Mouse (Mus musculus): ENCODE data around the gene Spint2. TPM values are rescaled to one million over a fixed set of nuclear protein-coding genes. Genes with fewer than 3 reads are reported as not detected.
A peak's percentile ranks its signal among the peaks of the same experiment; 100 is the strongest.

Spint2 gene
- polyA plus RNA-seq, 1 experiment from 2014 or later, result 84.8 TPM

DNA sequence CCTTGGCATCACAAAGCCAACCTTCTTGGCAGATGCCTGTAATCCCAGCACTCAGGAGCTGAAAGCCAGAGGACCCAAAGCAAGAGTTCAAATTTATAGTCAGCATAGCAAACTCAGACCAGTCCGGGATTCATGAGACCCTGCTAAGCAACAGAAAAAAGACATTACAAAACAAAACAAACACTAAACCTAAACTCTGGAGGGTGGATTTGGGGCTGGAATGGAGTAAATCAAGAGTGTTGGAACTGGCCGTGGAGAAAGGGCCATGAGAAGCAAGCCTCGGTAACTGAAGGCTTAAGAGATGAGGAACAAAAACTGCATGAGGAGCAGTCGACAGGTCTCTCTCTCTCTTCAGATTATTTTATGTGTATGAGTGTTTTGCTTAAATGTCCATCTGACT, 2.2 kb upstream of the Spint2 start:
- 0 out of 2 replicates have a peak, but pooled peaks cover 7% of the 10 kb centered on the region for H3K27me3 ChIP-seq (ENCODE audit: insufficient read depth, low read length)
- no peak overlapping the region for H3K27ac ChIP-seq (ENCODE audit: low read depth)
- H3K9ac ChIP-seq (replicated peaks), result no peak overlapping the region
- no peak for DNase-seq
- H3K4me1 ChIP-seq (ENCODE audit: insufficient read depth), result peaks cover 13% of the 10 kb centered on the region
- H3K4me3 ChIP-seq (ENCODE audit: low read depth, low read length), result no peak overlapping the region
- H3K9me3 ChIP-seq (ENCODE audit: low read length), result no peaks in the 10 kb centered on the region
- H3K36me3 ChIP-seq (replicated peaks; ENCODE audit: insufficient read depth, low read length), result no peaks in the 10 kb centered on the region
- ATAC-seq, result no peak
- no peak for TF ChIP-seq EP300 (IDR thresholded peaks at IDR 0.05; ENCODE audit: low read depth)
- no peak for TF ChIP-seq CTCF (IDR thresholded peaks at IDR 0.05; ENCODE audit: low read depth)
- 70% methylated on average over 4 of the region's 4 CpGs for WGBS (ENCODE audit: insufficient replicate concordance)
- H3K4me2 ChIP-seq (ENCODE audit: low read depth, low read length), result no peak overlapping the region

DNA sequence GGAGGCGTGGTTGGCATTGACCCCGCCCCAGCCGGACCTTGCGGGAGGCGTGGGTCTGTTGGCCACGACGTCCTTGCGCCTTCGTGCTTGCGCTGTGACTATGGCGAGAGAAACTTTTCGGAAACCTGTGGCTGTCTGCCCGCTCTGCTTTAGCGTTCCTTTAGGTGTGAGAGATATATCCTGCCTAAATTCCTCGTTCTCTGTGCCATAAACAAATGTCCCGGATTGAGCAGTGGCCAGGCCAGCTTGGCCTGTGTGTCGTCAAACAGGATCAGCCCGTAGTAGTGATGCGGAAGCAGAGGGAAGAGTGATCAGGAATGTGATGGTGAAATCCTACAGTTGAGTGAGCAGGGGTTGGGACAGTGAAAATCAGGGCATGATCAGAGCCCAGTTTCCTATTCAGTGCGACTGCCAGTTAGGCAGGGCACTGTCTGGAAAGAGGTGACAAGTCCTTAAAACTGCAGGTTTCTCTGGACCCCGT, 402 bp upstream of the Spint2 start:
- WGBS (ENCODE audit: insufficient replicate concordance), result 11% methylated on average over 21 of the region's 21 CpGs
- H3K4me2 ChIP-seq (ENCODE audit: low read depth, low read length), result peak overlapping the region; percentile 88
- peak; percentile 64 for ATAC-seq
- H3K27me3 ChIP-seq (ENCODE audit: insufficient read depth, low read length), result 0 out of 2 replicates have a peak, but pooled peaks cover 7% of the 10 kb centered on the region
- H3K9ac ChIP-seq (replicated peaks), result peak overlapping the region; percentile 75
- peaks cover 10% of the 10 kb centered on the region; the same call in 1 of the 2 replicates for H3K4me1 ChIP-seq (ENCODE audit: insufficient read depth)
- no peak for DNase-seq
- no peak for TF ChIP-seq CTCF (IDR thresholded peaks at IDR 0.05; ENCODE audit: low read depth)
- peak overlapping the region; percentile 73; the same call in 1 of the 2 replicates for H3K27ac ChIP-seq (ENCODE audit: low read depth)
- no peaks in the 10 kb centered on the region for H3K9me3 ChIP-seq (ENCODE audit: low read length)
- peak overlapping the region; percentile 70 for H3K4me3 ChIP-seq (ENCODE audit: low read depth, low read length)
- no peaks in the 10 kb centered on the region for H3K36me3 ChIP-seq (replicated peaks; ENCODE audit: insufficient read depth, low read length)

DNA sequence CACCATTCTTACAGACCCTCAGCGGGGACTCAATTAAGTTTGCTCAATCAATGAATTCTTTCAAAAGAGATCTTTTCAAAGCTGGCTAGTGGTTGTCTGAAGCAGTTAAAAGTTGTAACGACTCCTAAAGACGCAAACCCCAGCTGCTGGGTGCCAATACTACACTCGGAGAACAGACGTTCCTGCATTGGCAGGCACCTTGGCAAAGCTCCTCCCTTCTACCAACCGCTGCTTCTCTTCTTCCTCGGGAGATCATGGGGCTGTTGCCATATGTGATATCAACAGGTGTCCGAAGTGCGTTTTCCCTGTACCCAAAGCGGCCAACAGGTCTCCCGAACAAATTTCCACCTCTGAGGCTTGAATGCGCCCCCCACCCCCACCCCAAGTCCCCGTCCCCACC, 911 bp downstream of the Spint2 start:
- Histone ChIP-seq H3K4me1 (ENCODE audit: insufficient read depth) (peaks cover 10% of the 10 kb centered on the region; the same call in 1 of the 2 replicates), H3K9ac (replicated peaks) (peak overlapping the region; percentile 75), H3K27me3 (ENCODE audit: insufficient read depth, low read length) (0 out of 2 replicates have a peak, but pooled peaks cover 7% of the 10 kb centered on the region), H3K36me3 (replicated peaks; ENCODE audit: insufficient read depth, low read length) (no peaks in the 10 kb centered on the region), H3K27ac (ENCODE audit: low read depth) (peak overlapping the region; percentile 73; the same call in 1 of the 2 replicates), H3K9me3 (ENCODE audit: low read length) (no peaks in the 10 kb centered on the region), H3K4me3 (ENCODE audit: low read depth, low read length) (peak overlapping the region; percentile 70), H3K4me2 (ENCODE audit: low read depth, low read length) (peak overlapping the region; percentile 88)
- no peak for TF ChIP-seq EP300 (IDR thresholded peaks at IDR 0.05; ENCODE audit: low read depth)
- no peak for TF ChIP-seq CTCF (IDR thresholded peaks at IDR 0.05; ENCODE audit: low read depth)
- no peak for ATAC-seq
- 15% methylated on average over 13 of the region's 13 CpGs for WGBS (ENCODE audit: insufficient replicate concordance)
- no peak for DNase-seq

DNA sequence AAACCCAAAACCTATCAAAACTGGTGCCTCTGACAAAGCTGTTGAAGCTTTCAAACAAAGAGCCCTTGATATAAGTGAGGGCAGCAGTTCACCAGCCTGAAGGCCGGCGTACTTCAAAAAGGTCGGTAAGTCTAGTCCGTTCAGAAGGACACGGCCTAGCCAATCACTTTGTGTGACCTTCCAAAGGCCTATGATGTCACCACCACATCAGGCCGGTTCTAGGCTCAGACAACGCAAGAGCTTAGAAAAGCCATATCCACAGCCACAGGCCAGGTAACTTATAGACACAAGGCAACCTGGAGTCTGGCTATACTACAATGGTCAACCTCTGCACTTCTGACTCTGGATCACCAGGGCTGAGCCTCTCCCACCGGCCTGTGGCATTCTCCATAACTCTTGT, 1.8 kb downstream of the Spint2 start:
- Histone ChIP-seq H3K27ac (ENCODE audit: low read depth) (no peak overlapping the region), H3K4me1 (ENCODE audit: insufficient read depth) (peaks cover 10% of the 10 kb centered on the region; the same call in 1 of the 2 replicates), H3K4me3 (ENCODE audit: low read depth, low read length) (no peak overlapping the region), H3K36me3 (replicated peaks; ENCODE audit: insufficient read depth, low read length) (no peaks in the 10 kb centered on the region), H3K9ac (replicated peaks) (no peak overlapping the region), H3K9me3 (ENCODE audit: low read length) (no peaks in the 10 kb centered on the region), H3K4me2 (ENCODE audit: low read depth, low read length) (no peak overlapping the region), H3K27me3 (ENCODE audit: insufficient read depth, low read length) (0 out of 2 replicates have a peak, but pooled peaks cover 7% of the 10 kb centered on the region)
- 67% methylated on average over 8 of the region's 8 CpGs for WGBS (ENCODE audit: insufficient replicate concordance)
- TF ChIP-seq EP300 (IDR thresholded peaks at IDR 0.05; ENCODE audit: low read depth) (no peak), CTCF (IDR thresholded peaks at IDR 0.05; ENCODE audit: low read depth) (no peak)
- ATAC-seq, result no peak
- no peak for DNase-seq

DNA sequence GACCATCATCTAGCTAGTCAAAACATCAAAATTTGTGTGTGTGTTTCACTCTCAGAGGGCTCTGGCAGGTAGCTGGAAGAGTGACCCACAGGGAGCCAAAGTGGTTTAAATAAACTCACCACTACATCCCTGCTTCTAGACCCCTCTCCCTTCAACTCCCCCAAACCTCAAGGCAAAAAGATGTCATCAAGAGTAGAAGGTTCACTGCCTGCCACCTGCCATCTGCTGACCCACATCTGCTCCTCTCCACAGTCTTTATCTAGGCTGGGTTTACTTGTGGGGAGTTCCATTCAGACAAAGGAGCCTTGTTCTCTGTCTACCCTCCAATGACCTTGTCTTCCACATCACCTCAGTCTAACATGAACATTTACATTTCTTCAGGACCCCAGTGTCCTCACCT, 2.5 kb downstream of the Spint2 start:
- no peak for TF ChIP-seq CTCF (IDR thresholded peaks at IDR 0.05; ENCODE audit: low read depth)
- no peak for TF ChIP-seq EP300 (IDR thresholded peaks at IDR 0.05; ENCODE audit: low read depth)
- no peak for DNase-seq
- Histone ChIP-seq H3K4me3 (ENCODE audit: low read depth, low read length) (no peak overlapping the region), H3K9ac (replicated peaks) (no peak overlapping the region), H3K36me3 (replicated peaks; ENCODE audit: insufficient read depth, low read length) (no peaks in the 10 kb centered on the region), H3K4me2 (ENCODE audit: low read depth, low read length) (no peak overlapping the region), H3K27me3 (ENCODE audit: insufficient read depth, low read length) (0 out of 2 replicates have a peak, but pooled peaks cover 7% of the 10 kb centered on the region), H3K9me3 (ENCODE audit: low read length) (no peaks in the 10 kb centered on the region), H3K4me1 (ENCODE audit: insufficient read depth) (peaks cover 10% of the 10 kb centered on the region; the same call in 1 of the 2 replicates), H3K27ac (ENCODE audit: low read depth) (no peak overlapping the region)
- ATAC-seq, result no peak

DNA sequence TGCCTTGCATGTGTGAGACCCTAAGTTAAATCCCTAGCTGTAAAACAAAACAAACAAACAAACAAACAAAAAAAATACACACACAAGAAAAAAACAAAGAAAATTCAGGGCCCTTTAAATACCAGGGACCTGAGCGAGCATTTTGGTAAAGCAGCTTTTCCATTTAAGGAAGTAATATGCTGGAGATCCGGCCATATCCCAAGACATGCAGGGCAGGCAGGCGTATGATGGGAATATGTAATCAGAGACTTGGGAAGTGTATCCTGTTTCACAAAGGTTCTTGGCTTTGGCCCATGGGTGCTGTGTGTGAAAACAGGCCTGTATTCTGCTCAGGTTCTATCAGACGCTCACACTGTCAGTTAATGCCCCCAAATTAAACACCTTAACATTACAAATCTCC, 4.2 kb downstream of the Spint2 start:
- H3K36me3 ChIP-seq (replicated peaks; ENCODE audit: insufficient read depth, low read length), result no peaks in the 10 kb centered on the region
- H3K9me3 ChIP-seq (ENCODE audit: low read length), result no peaks in the 10 kb centered on the region
- no peak overlapping the region for H3K4me3 ChIP-seq (ENCODE audit: low read depth, low read length)
- H3K27ac ChIP-seq (ENCODE audit: low read depth), result no peak overlapping the region
- WGBS (ENCODE audit: insufficient replicate concordance), result 73% methylated on average over 4 of the region's 4 CpGs
- TF ChIP-seq EP300 (IDR thresholded peaks at IDR 0.05; ENCODE audit: low read depth) (no peak), CTCF (IDR thresholded peaks at IDR 0.05; ENCODE audit: low read depth) (no peak)
- H3K9ac ChIP-seq (replicated peaks), result no peak overlapping the region
- ATAC-seq (no peak), DNase-seq (no peak)
- H3K4me2 ChIP-seq (ENCODE audit: low read depth, low read length), result no peak overlapping the region
- H3K4me1 ChIP-seq (ENCODE audit: insufficient read depth), result peaks cover 10% of the 10 kb centered on the region; the same call in 1 of the 2 replicates
- H3K27me3 ChIP-seq (ENCODE audit: insufficient read depth, low read length), result 0 out of 2 replicates have a peak, but pooled peaks cover 7% of the 10 kb centered on the region
